Mouse (Mus musculus): ENCODE measurements around the gene Pole2. TPM values are rescaled to one million over a fixed set of nuclear protein-coding genes. Genes with fewer than 3 reads are reported as not detected.
"Not testable (repeated sequence)": the region's sequence is repeated elsewhere in the genome, so short reads cannot be mapped to it uniquely, and the experiment has no call there.

The Pole2 gene
- polyA plus RNA-seq, 1 experiment from 2014 or later = 16.8 TPM

DNA sequence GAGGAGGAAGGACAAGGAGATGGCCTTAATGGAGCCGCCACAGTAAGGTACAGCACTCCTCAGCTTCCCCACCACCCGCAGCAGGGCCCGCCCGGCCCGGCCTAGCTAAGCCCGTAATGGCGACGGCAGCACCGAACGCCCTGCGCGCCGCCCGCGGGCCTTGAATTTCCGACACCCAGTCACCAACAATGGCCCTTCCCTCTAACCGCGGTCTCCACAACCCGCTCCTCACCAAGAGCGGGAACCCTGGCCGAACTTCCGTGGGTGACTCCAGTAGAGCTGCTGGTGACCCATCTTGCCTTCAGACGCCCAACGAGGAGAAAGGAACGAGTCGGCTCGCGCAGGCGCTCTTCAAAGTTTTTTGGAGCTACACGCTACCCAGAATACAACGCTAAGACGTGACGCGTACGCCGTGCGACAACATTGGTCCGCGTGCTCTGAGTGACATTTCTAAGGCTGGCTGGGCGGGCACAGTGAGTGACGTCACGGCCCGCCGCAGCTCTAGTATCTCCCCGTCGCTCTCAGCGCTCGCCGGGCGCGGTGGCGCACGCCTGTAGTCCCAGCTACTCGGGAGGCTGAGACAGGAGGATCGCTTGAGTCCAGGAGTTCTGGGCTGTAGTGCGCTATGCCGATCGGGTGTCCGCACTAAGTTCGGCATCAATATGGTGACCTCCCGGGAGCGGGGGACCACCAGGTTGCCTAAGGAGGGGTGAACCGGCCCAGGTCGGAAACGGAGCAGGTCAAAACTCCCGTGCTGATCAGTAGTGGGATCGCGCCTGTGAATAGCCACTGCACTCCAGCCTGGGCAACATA is 69.0 kb downstream of the Pole2 start, which contains the start of gene Rps29:
Gene Rps29, minus strand, starts transcription at position 422 of the 813 bp plus-strand sequence.
- Histone ChIP-seq H3K4me2 (ENCODE audit: low read length) (peak within 1 kb of the TSS; percentile 67), H3K9ac (ENCODE audit: low read length) (peak within 1 kb of the TSS; percentile 97), H3K4me3 (ENCODE audit: control insufficient read depth in 1 of 2, insufficient read depth in 1 of 2, low read depth in 1 of 2, low read length in 2 of 2) (peak within 1 kb of the TSS; percentile 78 to 94), H3K27ac (replicated peaks in 1 of 2; ENCODE audit: control insufficient read depth in 1 of 2, insufficient read depth in 1 of 2, low read depth in 2 of 2, low read length in 2 of 2) (peak within 1 kb of the TSS; percentile 94 to 96), H3K36me3 (ENCODE audit: control insufficient read depth, insufficient read depth, low read length) (peaks cover 22% of the 10 kb centered on the region)
- not testable (repeated sequence) for H3K9me3 ChIP-seq (ENCODE audit: control insufficient read depth, low read length); H3K27me3 ChIP-seq (ENCODE audit: control insufficient read depth, insufficient read depth, low read length); H3K4me1 ChIP-seq (ENCODE audit: control insufficient read depth in 2 of 2, insufficient read depth in 2 of 2, low read length in 2 of 2)
- peak; percentile 99 for ATAC-seq (ENCODE audit: insufficient number of reproducible peaks, insufficient read depth, low FRiP score, low read depth)
- 1% methylated on average over 57 of the region's 68 CpGs for WGBS

- H3K9ac ChIP-seq (ENCODE audit: low read length) = peak overlapping the region; percentile 97
- peak overlapping the region; percentile 94 to 96 for H3K27ac ChIP-seq (replicated peaks in 1 of 2; ENCODE audit: control insufficient read depth in 1 of 2, insufficient read depth in 1 of 2, low read depth in 2 of 2, low read length in 2 of 2)
- under 1% methylated on average over 19 of the region's 19 CpGs for WGBS
- peaks cover 3 to 4% of the 10 kb centered on the region in 2 experiments; a peak in 3 of 4 replicates for H3K4me1 ChIP-seq (ENCODE audit: control insufficient read depth in 2 of 2, insufficient read depth in 2 of 2, low read length in 2 of 2)
- peaks cover 22% of the 10 kb centered on the region for H3K36me3 ChIP-seq (ENCODE audit: control insufficient read depth, insufficient read depth, low read length)
- no peak; the same call in 1 of the 2 replicates for ATAC-seq (ENCODE audit: insufficient number of reproducible peaks, insufficient read depth, low FRiP score, low read depth)
- H3K9me3 ChIP-seq (ENCODE audit: control insufficient read depth, low read length) = no peaks in the 10 kb centered on the region
- H3K4me2 ChIP-seq (ENCODE audit: low read length) = peak overlapping the region; percentile 67
- peak overlapping the region; percentile 78 to 94 for H3K4me3 ChIP-seq (ENCODE audit: control insufficient read depth in 1 of 2, insufficient read depth in 1 of 2, low read depth in 1 of 2, low read length in 2 of 2)
- no peaks in the 10 kb centered on the region for H3K27me3 ChIP-seq (ENCODE audit: control insufficient read depth, insufficient read depth, low read length)
These were observed 69.6 kb downstream of the Pole2 start for GRCm38 (mm10) chr12:69158366-69158764.

DNA sequence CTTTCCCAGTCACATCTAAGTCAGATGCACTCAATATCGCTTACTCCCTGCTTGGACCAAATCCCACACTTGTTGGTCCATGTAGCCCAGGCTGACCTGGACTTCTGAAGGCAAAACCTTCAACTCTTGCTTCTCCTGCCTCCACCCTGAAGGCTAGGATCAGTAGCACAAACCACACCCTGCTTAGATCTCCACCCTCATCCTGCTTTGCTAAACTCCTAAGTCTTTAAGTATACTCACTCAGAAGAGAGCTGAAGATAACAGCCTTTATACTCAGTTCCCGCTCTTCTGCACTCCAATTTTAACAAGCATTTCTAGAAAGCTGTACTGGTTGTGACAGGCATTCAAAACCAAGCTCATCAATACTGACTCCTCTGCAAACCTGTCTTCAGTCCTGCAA is 70.9 kb downstream of the Pole2 start:
- H3K9me3 ChIP-seq (ENCODE audit: control insufficient read depth, low read length) = no peaks in the 10 kb centered on the region
- no peak overlapping the region for H3K4me2 ChIP-seq (ENCODE audit: low read length)
- 96% methylated on average over 2 of the region's 2 CpGs for WGBS
- H3K9ac ChIP-seq (ENCODE audit: low read length) = no peak overlapping the region
- peaks cover 22% of the 10 kb centered on the region for H3K36me3 ChIP-seq (ENCODE audit: control insufficient read depth, insufficient read depth, low read length)
- no peaks in the 10 kb centered on the region for H3K27me3 ChIP-seq (ENCODE audit: control insufficient read depth, insufficient read depth, low read length)
- H3K27ac ChIP-seq (replicated peaks in 1 of 2; ENCODE audit: control insufficient read depth in 1 of 2, insufficient read depth in 1 of 2, low read depth in 2 of 2, low read length in 2 of 2) = no peak overlapping the region
- H3K4me1 ChIP-seq (ENCODE audit: control insufficient read depth in 2 of 2, insufficient read depth in 2 of 2, low read length in 2 of 2) = peaks cover 3 to 4% of the 10 kb centered on the region in 2 experiments; a peak in 3 of 4 replicates
- H3K4me3 ChIP-seq (ENCODE audit: control insufficient read depth in 1 of 2, insufficient read depth in 1 of 2, low read depth in 1 of 2, low read length in 2 of 2) = no peak overlapping the region
- no peak for ATAC-seq (ENCODE audit: insufficient number of reproducible peaks, insufficient read depth, low FRiP score, low read depth)

- no peak overlapping the region for H3K27ac ChIP-seq (replicated peaks in 1 of 2; ENCODE audit: control insufficient read depth in 1 of 2, insufficient read depth in 1 of 2, low read depth in 2 of 2, low read length in 2 of 2)
- no peak overlapping the region for H3K4me2 ChIP-seq (ENCODE audit: low read length)
- no peak for ATAC-seq (ENCODE audit: insufficient number of reproducible peaks, insufficient read depth, low FRiP score, low read depth)
- H3K27me3 ChIP-seq (ENCODE audit: control insufficient read depth, insufficient read depth, low read length) = no peaks in the 10 kb centered on the region
- peaks cover 3 to 4% of the 10 kb centered on the region in 2 experiments; a peak in 3 of 4 replicates for H3K4me1 ChIP-seq (ENCODE audit: control insufficient read depth in 2 of 2, insufficient read depth in 2 of 2, low read length in 2 of 2)
- no peak overlapping the region for H3K4me3 ChIP-seq (ENCODE audit: control insufficient read depth in 1 of 2, insufficient read depth in 1 of 2, low read depth in 1 of 2, low read length in 2 of 2)
- WGBS = 83% methylated on average over 4 of the region's 4 CpGs
- no peaks in the 10 kb centered on the region for H3K9me3 ChIP-seq (ENCODE audit: control insufficient read depth, low read length)
- H3K36me3 ChIP-seq (ENCODE audit: control insufficient read depth, insufficient read depth, low read length) = peaks cover 22% of the 10 kb centered on the region
- no peak overlapping the region for H3K9ac ChIP-seq (ENCODE audit: low read length)
These were observed 71.6 kb downstream of the Pole2 start for GRCm38 (mm10) chr12:69156436-69156835.

GRCm38 (mm10) chr12:69155923-69156322 is 72.1 kb downstream of the Pole2 start:
- H3K4me1 ChIP-seq (ENCODE audit: control insufficient read depth in 2 of 2, insufficient read depth in 2 of 2, low read length in 2 of 2) = peaks cover 3 to 4% of the 10 kb centered on the region in 2 experiments; a peak in 3 of 4 replicates
- H3K27me3 ChIP-seq (ENCODE audit: control insufficient read depth, insufficient read depth, low read length) = no peaks in the 10 kb centered on the region
- no peak overlapping the region for H3K4me2 ChIP-seq (ENCODE audit: low read length)
- no peak overlapping the region for H3K27ac ChIP-seq (replicated peaks in 1 of 2; ENCODE audit: control insufficient read depth in 1 of 2, insufficient read depth in 1 of 2, low read depth in 2 of 2, low read length in 2 of 2)
- H3K9me3 ChIP-seq (ENCODE audit: control insufficient read depth, low read length) = no peaks in the 10 kb centered on the region
- WGBS = 83% methylated on average over 2 of the region's 2 CpGs
- no peak for ATAC-seq (ENCODE audit: insufficient number of reproducible peaks, insufficient read depth, low FRiP score, low read depth)
- H3K36me3 ChIP-seq (ENCODE audit: control insufficient read depth, insufficient read depth, low read length) = peaks cover 22% of the 10 kb centered on the region
- H3K9ac ChIP-seq (ENCODE audit: low read length) = no peak overlapping the region
- no peak overlapping the region for H3K4me3 ChIP-seq (ENCODE audit: control insufficient read depth in 1 of 2, insufficient read depth in 1 of 2, low read depth in 1 of 2, low read length in 2 of 2)

Small RNAs within 50 kb of the gene (microRNA-seq; reads per million reads assigned to microRNA genes)
- gene Gm47287 = not detected
- not detected for gene Gm47295

Other genes with a start within 250 kb of the Pole2 start
- 1,298 and 1,520 TPM in 2 replicates for gene Rps29, start 69.0 kb downstream of the Pole2 start, polyA plus RNA-seq (2014; fragmentation: Nextera tagmentation; extraction: Ambion mirVana)
- 11.3 and 13.9 TPM in 2 replicates for gene Lrr1, start 59.4 kb downstream of the Pole2 start, polyA plus RNA-seq (2014; fragmentation: Nextera tagmentation; extraction: Ambion mirVana)
- 519 and 551 TPM in 2 replicates for gene Rpl36al, start 44.1 kb downstream of the Pole2 start, polyA plus RNA-seq (2014; fragmentation: Nextera tagmentation; extraction: Ambion mirVana)
- gene Mgat2, start 44.0 kb downstream of the Pole2 start, polyA plus RNA-seq (2014; fragmentation: Nextera tagmentation; extraction: Ambion mirVana) = 38.8 and 44.6 TPM in 2 replicates
- 12.0 and 13.2 TPM in 2 replicates for gene Gm49383, start 31.1 kb downstream of the Pole2 start, polyA plus RNA-seq (2014; fragmentation: Nextera tagmentation; extraction: Ambion mirVana)
- gene Dnaaf2, start 29.8 kb downstream of the Pole2 start, polyA plus RNA-seq (2014; fragmentation: Nextera tagmentation; extraction: Ambion mirVana) = 6.7 and 7.7 TPM in 2 replicates
- gene Gm49384, start 23.9 kb downstream of the Pole2 start, polyA plus RNA-seq (2014; fragmentation: Nextera tagmentation; extraction: Ambion mirVana) = 12.0 and 13.4 TPM in 2 replicates
- gene Klhdc1, start 13.0 kb upstream of the Pole2 start, polyA plus RNA-seq (2014; fragmentation: Nextera tagmentation; extraction: Ambion mirVana) = 11.5 and 13.6 TPM in 2 replicates
- gene Klhdc2, start 68.5 kb upstream of the Pole2 start, polyA plus RNA-seq (2014; fragmentation: Nextera tagmentation; extraction: Ambion mirVana) = 137 and 144 TPM in 2 replicates
- gene Nemf, start 129.0 kb upstream of the Pole2 start, polyA plus RNA-seq (2014; fragmentation: Nextera tagmentation; extraction: Ambion mirVana) = 62.7 and 62.9 TPM in 2 replicates
- 41.5 and 49.9 TPM in 2 replicates for gene Arf6, start 144.0 kb upstream of the Pole2 start, polyA plus RNA-seq (2014; fragmentation: Nextera tagmentation; extraction: Ambion mirVana)
- 1.5 and 1.7 TPM in 2 replicates for gene Gm9887, start 144.3 kb upstream of the Pole2 start, polyA plus RNA-seq (2014; fragmentation: Nextera tagmentation; extraction: Ambion mirVana)